Mouse (Mus musculus) forebrain, embryonic 12.5 days (tissue): ENCODE data around the gene Efcc1. TPM values are rescaled to one million over a fixed set of nuclear protein-coding genes. Genes with fewer than 3 reads are reported as not detected.
"Not testable (repeated sequence)": the region's sequence is repeated elsewhere in the genome, so short reads cannot be mapped to it uniquely, and the experiment has no call there.

Experiments used
- ATAC-seq: fragments of 200-750 bp; cut with Nextera tagmentation; 2 replicates; pipeline ENCODE4 v1.8.0; 2017; ENCODE audit warnings: moderate TSS enrichment; ENCODE audit not compliant: low FRiP score
- H3K27ac ChIP-seq: fragments of 300-500 bp; sonication (generic); 2 replicates; pipeline ENCODE4 v1.5.1; 2016; ENCODE audit warnings: mild to moderate bottlenecking
- H3K27me3 ChIP-seq: fragments of 300-500 bp; sonication (generic); 2 replicates; pipeline ENCODE4 v1.6.1; 2016; ENCODE audit warnings: mild to moderate bottlenecking
- H3K36me3 ChIP-seq: fragments of 300-500 bp; sonication (generic); replicated peaks from 2 replicates; pipeline ENCODE4 v1.6.1; 2016; ENCODE audit warnings: mild to moderate bottlenecking
- H3K4me1 ChIP-seq: fragments of 300-500 bp; sonication (generic); 2 replicates; pipeline ENCODE4 v1.6.1; 2016
- H3K4me2 ChIP-seq: fragments of 300-500 bp; sonication (generic); 2 replicates; pipeline ENCODE4 v1.6.1; 2016; ENCODE audit warnings: mild to moderate bottlenecking, moderate library complexity
- H3K4me3 ChIP-seq: fragments of 300-500 bp; sonication (generic); replicated peaks from 2 replicates; pipeline ENCODE4 v1.5.1; 2016; ENCODE audit warnings: mild to moderate bottlenecking
- H3K9ac ChIP-seq: fragments of 300-500 bp; sonication (generic); 2 replicates; pipeline ENCODE4 v1.6.1; 2016; ENCODE audit warnings: mild to moderate bottlenecking
- H3K9me3 ChIP-seq: fragments of 300-500 bp; sonication (generic); 2 replicates; pipeline ENCODE4 v1.6.1; 2016
- WGBS: fragments of 180-500 bp; shearing (Covaris S2); methylation state at CpG from one replicate; pipeline ENCODE4 v1.1.7; 2016; 5-methylcytosine and 5-hydroxymethylcytosine counted together
- polyA plus RNA-seq: library from polyadenylated mRNA; unstranded; fragments of >200 nt; fragmentation: Nextera tagmentation; extraction: Ambion mirVana; gene quantifications from 2 replicates; pipeline ENCODE4 v1.2.1, GENCODE M21; 2016

Gene Efcc1
- polyA plus RNA-seq, 1 experiment from 2014 or later = 2.0 TPM

GRCm38 (mm10) chr6:87764296-87764695 is 33.6 kb downstream of the Efcc1 start:
- H3K4me2 ChIP-seq, H3K27me3 ChIP-seq, H3K27ac ChIP-seq, H3K9ac ChIP-seq, ATAC-seq, H3K4me1 ChIP-seq, H3K4me3 ChIP-seq, H3K36me3 ChIP-seq, H3K9me3 ChIP-seq: not testable (repeated sequence)
- WGBS = 91% methylated on average over 2 of the region's 2 CpGs

- Histone ChIP-seq H3K9me3 (no peaks in the 10 kb centered on the region), H3K27ac (no peak overlapping the region), H3K27me3 (no peaks in the 10 kb centered on the region), H3K36me3 (no peaks in the 10 kb centered on the region), H3K4me3 (no peak overlapping the region), H3K9ac (no peak overlapping the region), H3K4me1 (no peaks in the 10 kb centered on the region), H3K4me2 (no peak overlapping the region)
- WGBS = 62% methylated on average over 8 of the region's 8 CpGs
- no peak for ATAC-seq
Measured at GRCm38 (mm10) chr6:87770626-87771025, 40.0 kb downstream of the Efcc1 start.

GRCm38 (mm10) chr6:87774466-87774865 is 43.8 kb downstream of the Efcc1 start:
- no peaks in the 10 kb centered on the region for H3K36me3 ChIP-seq
- 49% methylated on average over 1 of the region's 1 CpGs for WGBS
- H3K27me3 ChIP-seq = no peaks in the 10 kb centered on the region
- no peak overlapping the region for H3K4me3 ChIP-seq
- no peak overlapping the region for H3K9ac ChIP-seq
- H3K9me3 ChIP-seq = no peaks in the 10 kb centered on the region
- no peak overlapping the region for H3K27ac ChIP-seq
- no peaks in the 10 kb centered on the region for H3K4me1 ChIP-seq
- no peak for ATAC-seq
- H3K4me2 ChIP-seq = no peak overlapping the region

- no peak for ATAC-seq
- Histone ChIP-seq H3K36me3 (no peaks in the 10 kb centered on the region), H3K4me1 (no peaks in the 10 kb centered on the region), H3K9me3 (no peaks in the 10 kb centered on the region), H3K9ac (no peak overlapping the region), H3K27ac (no peak overlapping the region), H3K4me3 (no peak overlapping the region), H3K27me3 (no peaks in the 10 kb centered on the region), H3K4me2 (no peak overlapping the region)
- 85% methylated on average over 9 of the region's 9 CpGs for WGBS
Measured at GRCm38 (mm10) chr6:87774909-87775308, 44.2 kb downstream of the Efcc1 start.

- H3K27me3 ChIP-seq = no peaks in the 10 kb centered on the region
- no peaks in the 10 kb centered on the region for H3K9me3 ChIP-seq
- H3K27ac ChIP-seq = no peak overlapping the region
- WGBS = 78% methylated on average over 3 of the region's 3 CpGs
- no peak for ATAC-seq
- no peaks in the 10 kb centered on the region for H3K4me1 ChIP-seq
- no peak overlapping the region for H3K9ac ChIP-seq
- H3K4me3 ChIP-seq = no peak overlapping the region
- H3K4me2 ChIP-seq = no peak overlapping the region
- no peaks in the 10 kb centered on the region for H3K36me3 ChIP-seq
Measured at GRCm38 (mm10) chr6:87775588-87776245, 45.0 kb downstream of the Efcc1 start.

GRCm38 (mm10) chr6:87776663-87777062 is 46.0 kb downstream of the Efcc1 start:
- 100% methylated on average over 1 of the region's 1 CpGs for WGBS
- no peak overlapping the region for H3K27ac ChIP-seq

GRCm38 (mm10) chr6:87777842-87778241 is 47.2 kb downstream of the Efcc1 start, which contains the start of gene Gp9:
Gp9 (plus strand) TSS chr6:87778072.
- no peaks in the 10 kb centered on the region for H3K4me1 ChIP-seq
- no peak within 1 kb of the TSS for H3K27ac ChIP-seq
- no peak within 1 kb of the TSS for H3K4me2 ChIP-seq
- no peaks in the 10 kb centered on the region for H3K27me3 ChIP-seq
- H3K9me3 ChIP-seq = no peaks in the 10 kb centered on the region
- no peak within 1 kb of the TSS for H3K4me3 ChIP-seq
- H3K9ac ChIP-seq = no peak within 1 kb of the TSS
- H3K36me3 ChIP-seq = no peaks in the 10 kb centered on the region
- WGBS = 79% methylated on average over 2 of the region's 2 CpGs
- no peak for ATAC-seq

More at GRCm38 (mm10) chr6:87776663-87777062, 46.0 kb downstream of the Efcc1 start:
- ATAC-seq = no peak
- H3K4me2 ChIP-seq = no peak overlapping the region
- no peaks in the 10 kb centered on the region for H3K27me3 ChIP-seq
- H3K36me3 ChIP-seq = no peaks in the 10 kb centered on the region
- H3K9ac ChIP-seq = no peak overlapping the region
- H3K9me3 ChIP-seq = no peaks in the 10 kb centered on the region
- H3K4me1 ChIP-seq = no peaks in the 10 kb centered on the region
- no peak overlapping the region for H3K4me3 ChIP-seq

- Histone ChIP-seq H3K36me3 (no peaks in the 10 kb centered on the region), H3K4me1 (no peaks in the 10 kb centered on the region), H3K4me3 (no peak overlapping the region), H3K9ac (no peak overlapping the region), H3K4me2 (no peak overlapping the region), H3K9me3 (no peaks in the 10 kb centered on the region), H3K27me3 (no peaks in the 10 kb centered on the region), H3K27ac (no peak overlapping the region)
- WGBS = 81% methylated on average over 11 of the region's 11 CpGs
- ATAC-seq = no peak
Measured at GRCm38 (mm10) chr6:87778294-87779173, 47.9 kb downstream of the Efcc1 start.

- WGBS = 84% methylated on average over 11 of the region's 11 CpGs
- no peak for ATAC-seq
- H3K27me3 ChIP-seq = no peaks in the 10 kb centered on the region
- H3K36me3 ChIP-seq = no peaks in the 10 kb centered on the region
- H3K9me3 ChIP-seq = no peaks in the 10 kb centered on the region
- H3K9ac ChIP-seq = peak overlapping the region; percentile 29; the same call in 1 of the 2 replicates
- no peak overlapping the region for H3K27ac ChIP-seq
- H3K4me2 ChIP-seq = no peak overlapping the region
- no peak overlapping the region for H3K4me3 ChIP-seq
- H3K4me1 ChIP-seq = no peaks in the 10 kb centered on the region
Measured at GRCm38 (mm10) chr6:87779174-87780165, 48.8 kb downstream of the Efcc1 start.

- H3K27me3 ChIP-seq = no peaks in the 10 kb centered on the region
- H3K9ac ChIP-seq = no peak overlapping the region
- no peak overlapping the region for H3K4me2 ChIP-seq
- ATAC-seq = no peak
- 84% methylated on average over 10 of the region's 10 CpGs for WGBS
- no peaks in the 10 kb centered on the region for H3K36me3 ChIP-seq
- H3K4me3 ChIP-seq = no peak overlapping the region
- no peaks in the 10 kb centered on the region for H3K4me1 ChIP-seq
- no peaks in the 10 kb centered on the region for H3K9me3 ChIP-seq
- no peak overlapping the region for H3K27ac ChIP-seq
Measured at GRCm38 (mm10) chr6:87780546-87781301, 50.1 kb downstream of the Efcc1 start.

- Histone ChIP-seq H3K9me3 (no peaks in the 10 kb centered on the region), H3K4me3 (no peak overlapping the region), H3K27ac (no peak overlapping the region), H3K4me1 (peaks cover 3% of the 10 kb centered on the region), H3K9ac (no peak overlapping the region), H3K27me3 (no peaks in the 10 kb centered on the region), H3K36me3 (no peaks in the 10 kb centered on the region), H3K4me2 (no peak overlapping the region)
- 81% methylated on average over 8 of the region's 8 CpGs for WGBS
- no peak for ATAC-seq
Measured at GRCm38 (mm10) chr6:87784033-87784432, 53.4 kb downstream of the Efcc1 start.
